Mouse (Mus musculus) MEL (cell line): ENCODE measurements around the gene C330007P06Rik.

ENCODE experiments used
- CTCF ChIP-seq, 3 experiments: IDR thresholded peaks in 2 of 3; conservative IDR thresholded peaks in 1 of 3; 2 replicates each; pipeline ENCODE4 v1.5.1; 2011 to 2012; ENCODE audit warnings: low read length in 3 of 3, low read depth in 2 of 3, mild to moderate bottlenecking in 2 of 3, improper control_type of control experiment in 1 of 3, inconsistent platforms in 1 of 3, mixed read lengths in 1 of 3, moderate library complexity in 1 of 3; ENCODE audit not compliant: control insufficient read depth in 1 of 3, insufficient read depth in 1 of 3, poor library complexity in 1 of 3, severe bottlenecking in 1 of 3
- GATA1 ChIP-seq: IDR thresholded peaks from 2 replicates; pipeline ENCODE4 v1.6.1; 2011; ENCODE audit warnings: low read depth, low read length, improper control_type of control experiment
- HCFC1 ChIP-seq: IDR thresholded peaks from 2 replicates; pipeline ENCODE4 v1.6.1; 2012; ENCODE audit warnings: low read depth, mild to moderate bottlenecking, inconsistent platforms, low read length, improper control_type of control experiment, moderate library complexity
- MXI1 ChIP-seq: IDR thresholded peaks from 2 replicates; pipeline ENCODE4 v1.6.1; 2011; ENCODE audit warnings: mild to moderate bottlenecking, low read depth, low read length, improper control_type of control experiment
- POLR2AphosphoS2 ChIP-seq: IDR thresholded peaks from 2 replicates; pipeline ENCODE4 v1.6.1; 2011; ENCODE audit warnings: low read length, improper control_type of control experiment

DNA sequence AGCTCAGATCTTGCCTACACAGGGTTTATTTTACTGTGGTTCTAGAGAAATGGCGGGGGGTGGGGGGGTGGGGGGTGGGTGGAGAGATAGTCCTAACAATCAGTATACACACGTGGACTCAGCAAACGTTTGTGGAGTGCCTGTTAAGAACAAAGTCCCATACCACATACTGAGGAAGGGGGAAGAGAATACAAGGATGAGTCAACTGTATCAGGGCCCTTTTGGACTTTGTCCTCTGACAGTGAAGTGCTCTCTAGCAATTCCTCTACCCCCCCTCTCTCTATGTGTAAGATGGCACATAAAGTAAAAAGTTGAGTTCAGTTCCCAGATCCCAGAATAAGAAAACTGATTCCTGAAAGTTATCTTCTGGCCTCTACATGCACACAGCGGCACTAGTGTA, 54.3 kb downstream of the C330007P06Rik start:
- TF ChIP-seq CTCF (IDR thresholded peaks at IDR 0.05 in 2 of 3, conservative IDR thresholded peaks at IDR 0.05 in 1 of 3; ENCODE audit: control insufficient read depth in 1 of 3, insufficient read depth in 1 of 3, low read depth in 2 of 3, low read length in 3 of 3, poor library complexity in 1 of 3, severe bottlenecking in 1 of 3): no peak
- no peak for TF ChIP-seq GATA1
- no peak for TF ChIP-seq MXI1
- no peak for TF ChIP-seq POLR2AphosphoS2
- no peak for TF ChIP-seq HCFC1
